Mouse (Mus musculus) 416B (cell line): ENCODE results near the gene Syne1.

ENCODE experiments used
- DNase-seq: peaks from one replicate; pipeline ENCODE4 v3.0.0; 2011; ENCODE audit warnings: low read depth

The Syne1 gene

GRCm38 (mm10) chr10:4976557-4976956 lies 574.7 kb downstream of the Syne1 start:
- DNase-seq, result no peak

GRCm38 (mm10) chr10:4974246-4974645 lies 577.0 kb downstream of the Syne1 start:
- no peak for DNase-seq

- DNase-seq, result no peak
Observed at GRCm38 (mm10) chr10:4972026-4972425, 579.3 kb downstream of the Syne1 start.

- DNase-seq, result no peak
Observed at GRCm38 (mm10) chr10:4971586-4971985, 579.7 kb downstream of the Syne1 start.

- DNase-seq, result no peak
Observed at GRCm38 (mm10) chr10:4971156-4971555, 580.1 kb downstream of the Syne1 start.
